Mouse (Mus musculus) embryonic facial prominence, embryonic 15.5 days (tissue): ENCODE data around the gene Fubp1. TPM values are rescaled to one million over a fixed set of nuclear protein-coding genes. Genes with fewer than 3 reads are reported as not detected.
"Not testable (repeated sequence)": the region's sequence is repeated elsewhere in the genome, so short reads cannot be mapped to it uniquely, and the experiment has no call there.

Experiments used
- ATAC-seq: fragments of 200-750 bp; cut with Nextera tagmentation; 2 replicates; pipeline ENCODE4 v1.8.0; 2017; ENCODE audit warnings: low read depth, moderate TSS enrichment; ENCODE audit not compliant: insufficient number of reproducible peaks, low FRiP score, low TSS enrichment
- H3K27ac ChIP-seq: fragments of 300-500 bp; sonication (generic); replicated peaks from 2 replicates; pipeline ENCODE4 v1.5.1; 2015; ENCODE audit warnings: mild to moderate bottlenecking, inconsistent platforms
- H3K27me3 ChIP-seq: fragments of 300-500 bp; sonication (generic); 2 replicates; pipeline ENCODE4 v1.6.1; 2015; ENCODE audit warnings: inconsistent platforms
- H3K36me3 ChIP-seq: fragments of 300-500 bp; sonication (generic); 2 replicates; pipeline ENCODE4 v1.6.1; 2015; ENCODE audit warnings: mild to moderate bottlenecking, inconsistent platforms
- H3K4me1 ChIP-seq: fragments of 300-500 bp; sonication (generic); 2 replicates; pipeline ENCODE4 v1.6.1; 2015; ENCODE audit warnings: inconsistent platforms
- H3K4me2 ChIP-seq: fragments of 300-500 bp; sonication (generic); replicated peaks from 2 replicates; pipeline ENCODE4 v1.6.1; 2015; ENCODE audit warnings: mild to moderate bottlenecking, inconsistent platforms
- H3K4me3 ChIP-seq: fragments of 300-500 bp; sonication (generic); replicated peaks from 2 replicates; pipeline ENCODE4 v1.5.1; 2015; ENCODE audit warnings: mild to moderate bottlenecking, inconsistent platforms
- H3K9ac ChIP-seq: fragments of 300-500 bp; sonication (generic); 2 replicates; pipeline ENCODE4 v1.6.1; 2015; ENCODE audit warnings: inconsistent platforms
- H3K9me3 ChIP-seq: fragments of 300-500 bp; sonication (generic); replicated peaks from 2 replicates; pipeline ENCODE4 v1.6.1; 2016; ENCODE audit warnings: inconsistent platforms
- WGBS: fragments of 180-500 bp; shearing (Covaris S2); methylation state at CpG from one replicate; pipeline ENCODE4 v1.1.7; 2015; 5-methylcytosine and 5-hydroxymethylcytosine counted together
- polyA plus RNA-seq: library from polyadenylated mRNA; unstranded; fragments of >200 nt; fragmentation: Nextera tagmentation; extraction: Ambion mirVana; gene quantifications from 2 replicates; pipeline ENCODE4 v1.2.1, GENCODE M21; 2015

Fubp1 gene
- polyA plus RNA-seq, 1 experiment from 2014 or later: 211 TPM

DNA sequence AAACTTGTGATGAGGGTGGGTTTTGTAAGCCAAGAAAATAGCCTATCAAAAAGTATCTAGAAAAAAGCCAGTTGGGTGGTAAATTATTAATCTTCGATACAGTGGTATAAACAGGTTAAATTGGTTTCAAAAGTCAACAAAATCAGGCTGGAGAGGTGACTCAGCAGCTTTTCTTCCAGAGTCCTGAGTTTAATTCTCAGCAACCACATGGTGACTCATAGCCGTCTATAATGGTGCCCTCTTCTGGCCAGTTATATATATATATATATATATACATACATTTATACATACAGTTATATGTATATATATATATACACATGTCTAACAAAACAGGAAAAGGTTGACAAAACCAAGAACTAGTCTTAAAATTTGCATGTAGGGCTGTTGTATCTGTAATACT, 28.6 kb downstream of the Fubp1 start:
- Histone ChIP-seq H3K36me3 (peaks cover 27% of the 10 kb centered on the region), H3K4me3 (no peak overlapping the region), H3K4me2 (no peak overlapping the region), H3K27me3 (no peaks in the 10 kb centered on the region), H3K9ac (no peak overlapping the region), H3K4me1 (no peaks in the 10 kb centered on the region), H3K9me3 (no peaks in the 10 kb centered on the region), H3K27ac (no peak overlapping the region)
- no peak; the same call in 1 of the 2 replicates for ATAC-seq
- 46% methylated on average over 2 of the region's 2 CpGs for whole genome bisulfite sequencing

GRCm38 (mm10) chr3:152239592-152239991, 29.4 kb downstream of the Fubp1 start:
- Histone ChIP-seq H3K36me3 (peaks cover 24% of the 10 kb centered on the region), H3K9me3 (no peaks in the 10 kb centered on the region)

GRCm38 (mm10) chr3:152241098-152241497, 30.9 kb downstream of the Fubp1 start:
- Histone ChIP-seq H3K9ac (no peak overlapping the region), H3K27ac (no peak overlapping the region), H3K36me3 (peaks cover 16% of the 10 kb centered on the region), H3K27me3 (no peaks in the 10 kb centered on the region), H3K9me3 (no peaks in the 10 kb centered on the region), H3K4me1 (no peaks in the 10 kb centered on the region), H3K4me3 (no peak overlapping the region), H3K4me2 (no peak overlapping the region)
- no peak for ATAC-seq
- WGBS: 76% methylated on average over 3 of the region's 3 CpGs

More at GRCm38 (mm10) chr3:152239592-152239991, 29.4 kb downstream of the Fubp1 start:
- Histone ChIP-seq H3K27me3 (no peaks in the 10 kb centered on the region), H3K9ac (no peak overlapping the region), H3K4me3 (no peak overlapping the region), H3K4me1 (no peaks in the 10 kb centered on the region), H3K27ac (no peak overlapping the region), H3K4me2 (no peak overlapping the region)
- WGBS: 89% methylated on average over 1 of the region's 1 CpGs
- no peak for ATAC-seq

- Histone ChIP-seq H3K4me3 (no peak overlapping the region), H3K9me3 (no peaks in the 10 kb centered on the region), H3K4me2 (no peak overlapping the region), H3K4me1 (no peaks in the 10 kb centered on the region), H3K27me3 (no peaks in the 10 kb centered on the region), H3K36me3 (peaks cover 8% of the 10 kb centered on the region), H3K27ac (no peak overlapping the region), H3K9ac (no peak overlapping the region)
- WGBS: 72% methylated on average over 4 of the region's 4 CpGs
- ATAC-seq: no peak
Observed at GRCm38 (mm10) chr3:152243304-152243703, 33.1 kb downstream of the Fubp1 start.

GRCm38 (mm10) chr3:152245273-152245910, 35.2 kb downstream of the Fubp1 start:
- Histone ChIP-seq H3K27ac (no peak overlapping the region), H3K27me3 (no peaks in the 10 kb centered on the region), H3K36me3 (no peaks in the 10 kb centered on the region), H3K9me3 (no peaks in the 10 kb centered on the region), H3K4me2 (no peak overlapping the region), H3K4me3 (no peak overlapping the region), H3K4me1 (no peaks in the 10 kb centered on the region), H3K9ac (no peak overlapping the region)
- 74% methylated on average over 5 of the region's 5 CpGs for WGBS
- no peak for ATAC-seq

DNA sequence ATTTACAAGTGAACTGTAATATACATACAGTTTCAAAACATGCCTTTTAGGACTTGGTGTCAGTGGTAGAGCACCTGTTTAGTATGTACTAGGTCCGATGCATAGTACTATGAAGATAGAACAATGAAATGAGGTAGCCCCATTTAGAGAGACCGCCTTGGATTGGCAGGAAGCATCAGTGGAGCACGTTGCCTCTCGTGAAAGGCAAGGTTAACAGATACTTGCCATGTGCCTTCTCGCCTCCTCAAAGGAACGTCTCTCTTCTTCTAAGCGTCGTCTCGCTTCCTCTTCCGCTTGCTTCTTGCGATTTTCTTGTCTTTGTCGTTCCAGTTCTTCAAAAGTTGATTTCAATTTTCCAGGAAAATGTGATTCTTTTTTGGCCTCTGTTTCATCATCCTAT, 37.5 kb downstream of the Fubp1 start:
- no peak for ATAC-seq
- Histone ChIP-seq H3K4me3 (no peak overlapping the region), H3K4me1 (no peaks in the 10 kb centered on the region), H3K9me3 (no peaks in the 10 kb centered on the region), H3K9ac (no peak overlapping the region), H3K4me2 (no peak overlapping the region), H3K27ac (no peak overlapping the region), H3K27me3 (no peaks in the 10 kb centered on the region), H3K36me3 (no peaks in the 10 kb centered on the region)
- WGBS: 80% methylated on average over 12 of the region's 12 CpGs

GRCm38 (mm10) chr3:152250487-152250886, 40.3 kb downstream of the Fubp1 start:
- no peak overlapping the region for H3K9ac ChIP-seq
- no peak overlapping the region for H3K4me3 ChIP-seq
- 81% methylated on average over 1 of the region's 1 CpGs for WGBS
- no peaks in the 10 kb centered on the region for H3K27me3 ChIP-seq
- ATAC-seq: no peak
- no peak overlapping the region for H3K4me2 ChIP-seq
- no peaks in the 10 kb centered on the region for H3K4me1 ChIP-seq
- H3K9me3 ChIP-seq: no peaks in the 10 kb centered on the region
- no peaks in the 10 kb centered on the region for H3K36me3 ChIP-seq
- H3K27ac ChIP-seq: no peak overlapping the region

GRCm38 (mm10) chr3:152257528-152257927, 47.3 kb downstream of the Fubp1 start:
- H3K9ac ChIP-seq: no peak overlapping the region
- ATAC-seq: no peak
- peaks cover 7% of the 10 kb centered on the region; the same call in 1 of the 2 replicates for H3K27me3 ChIP-seq
- H3K9me3 ChIP-seq: no peaks in the 10 kb centered on the region
- H3K4me2 ChIP-seq: no peak overlapping the region
- no peaks in the 10 kb centered on the region for H3K36me3 ChIP-seq
- H3K27ac ChIP-seq: no peak overlapping the region
- WGBS: 82% methylated on average over 3 of the region's 3 CpGs
- H3K4me1 ChIP-seq: no peaks in the 10 kb centered on the region
- H3K4me3 ChIP-seq: no peak overlapping the region

DNA sequence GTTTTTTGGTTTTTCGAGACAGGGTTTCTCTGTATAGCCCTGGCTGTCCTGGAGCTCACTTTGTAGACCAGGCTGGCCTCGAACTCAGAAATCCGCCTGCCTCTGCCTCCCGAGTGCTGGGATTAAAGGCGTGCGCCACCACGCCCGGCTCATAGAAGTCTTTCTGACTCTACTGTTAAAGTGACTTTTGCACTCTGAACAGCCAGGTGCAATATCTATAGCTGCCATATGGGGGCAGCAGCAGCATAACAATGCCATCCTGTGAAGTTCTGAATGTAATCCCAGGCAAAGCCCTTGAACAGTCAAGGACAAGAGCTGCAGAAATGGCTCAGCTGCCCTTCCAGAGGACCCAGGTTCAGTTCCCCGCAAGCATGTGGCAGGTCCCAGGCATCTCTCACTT, 49.2 kb downstream of the Fubp1 start:
- H3K4me1 ChIP-seq, H3K9me3 ChIP-seq, H3K27ac ChIP-seq, H3K4me2 ChIP-seq, H3K36me3 ChIP-seq, H3K9ac ChIP-seq, H3K4me3 ChIP-seq, ATAC-seq: not testable (repeated sequence)
- peaks cover 14% of the 10 kb centered on the region; the same call in 1 of the 2 replicates for H3K27me3 ChIP-seq
- 29% methylated on average over 8 of the region's 9 CpGs for WGBS

DNA sequence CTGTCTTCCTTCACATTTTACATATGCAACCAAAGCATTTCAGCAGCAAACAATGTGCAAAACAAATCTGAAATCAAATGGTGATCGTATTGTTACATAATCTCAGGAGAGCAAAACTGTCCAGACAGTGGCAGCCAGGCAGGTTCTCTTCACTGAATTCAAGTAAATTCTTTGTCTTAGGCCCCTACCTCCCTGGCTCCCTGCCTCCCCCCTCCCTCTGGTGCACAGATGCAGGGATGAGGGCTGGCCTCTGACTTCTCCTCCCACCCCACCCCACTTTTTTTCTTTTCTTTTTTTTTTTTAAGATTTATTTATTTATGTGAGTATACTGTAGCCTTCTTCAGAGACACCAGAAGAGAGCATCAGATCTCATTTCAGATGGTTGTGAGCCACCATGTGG, 50.1 kb downstream of the Fubp1 start:
- H3K9me3 ChIP-seq: no peaks in the 10 kb centered on the region
- H3K4me2 ChIP-seq: no peak overlapping the region
- peaks cover 7% of the 10 kb centered on the region; the same call in 1 of the 2 replicates for H3K4me1 ChIP-seq
- H3K9ac ChIP-seq: no peak overlapping the region
- H3K36me3 ChIP-seq: no peaks in the 10 kb centered on the region
- H3K27me3 ChIP-seq: peaks cover 14% of the 10 kb centered on the region; the same call in 1 of the 2 replicates
- H3K4me3 ChIP-seq: no peak overlapping the region
- H3K27ac ChIP-seq: no peak overlapping the region
- ATAC-seq: no peak
- 84% methylated on average over 1 of the region's 1 CpGs for WGBS

DNA sequence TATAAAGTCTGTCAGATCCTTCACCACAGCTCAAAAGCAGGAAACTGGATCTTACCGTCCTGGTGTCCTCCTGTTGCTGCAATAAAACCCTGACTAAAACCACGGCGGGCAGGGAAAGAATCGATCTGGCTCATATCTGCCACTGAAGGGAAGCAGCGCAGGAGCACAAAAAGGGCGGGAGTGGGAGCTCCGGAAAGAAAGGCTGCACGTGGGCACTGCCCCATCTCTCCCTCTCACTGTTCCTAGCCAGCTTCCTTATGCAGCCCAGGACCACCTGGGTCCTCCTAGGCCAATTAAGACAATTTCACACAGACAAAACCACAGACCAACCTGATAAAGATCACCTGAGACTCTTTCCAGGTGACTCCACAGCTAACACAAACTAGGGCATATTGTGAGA, 51.2 kb downstream of the Fubp1 start:
- Histone ChIP-seq H3K36me3 (no peaks in the 10 kb centered on the region), H3K27me3 (peaks cover 14% of the 10 kb centered on the region; the same call in 1 of the 2 replicates), H3K4me3 (no peak overlapping the region), H3K9ac (no peak overlapping the region), H3K9me3 (no peaks in the 10 kb centered on the region), H3K27ac (no peak overlapping the region), H3K4me2 (no peak overlapping the region), H3K4me1 (peaks cover 15% of the 10 kb centered on the region)
- ATAC-seq: no peak
- 51% methylated on average over 8 of the region's 8 CpGs for WGBS

- Histone ChIP-seq H3K9me3 (no peaks in the 10 kb centered on the region), H3K27me3 (peaks cover 14% of the 10 kb centered on the region; the same call in 1 of the 2 replicates), H3K9ac (no peak overlapping the region), H3K4me2 (no peak overlapping the region), H3K27ac (no peak overlapping the region), H3K4me1 (peaks cover 15% of the 10 kb centered on the region), H3K4me3 (no peak overlapping the region), H3K36me3 (no peaks in the 10 kb centered on the region)
- ATAC-seq: no peak
- 23% methylated on average over 8 of the region's 8 CpGs for WGBS
Observed at GRCm38 (mm10) chr3:152261948-152262347, 51.7 kb downstream of the Fubp1 start.
